Mouse (Mus musculus): ENCODE measurements around the gene Tmem91.

DNA sequence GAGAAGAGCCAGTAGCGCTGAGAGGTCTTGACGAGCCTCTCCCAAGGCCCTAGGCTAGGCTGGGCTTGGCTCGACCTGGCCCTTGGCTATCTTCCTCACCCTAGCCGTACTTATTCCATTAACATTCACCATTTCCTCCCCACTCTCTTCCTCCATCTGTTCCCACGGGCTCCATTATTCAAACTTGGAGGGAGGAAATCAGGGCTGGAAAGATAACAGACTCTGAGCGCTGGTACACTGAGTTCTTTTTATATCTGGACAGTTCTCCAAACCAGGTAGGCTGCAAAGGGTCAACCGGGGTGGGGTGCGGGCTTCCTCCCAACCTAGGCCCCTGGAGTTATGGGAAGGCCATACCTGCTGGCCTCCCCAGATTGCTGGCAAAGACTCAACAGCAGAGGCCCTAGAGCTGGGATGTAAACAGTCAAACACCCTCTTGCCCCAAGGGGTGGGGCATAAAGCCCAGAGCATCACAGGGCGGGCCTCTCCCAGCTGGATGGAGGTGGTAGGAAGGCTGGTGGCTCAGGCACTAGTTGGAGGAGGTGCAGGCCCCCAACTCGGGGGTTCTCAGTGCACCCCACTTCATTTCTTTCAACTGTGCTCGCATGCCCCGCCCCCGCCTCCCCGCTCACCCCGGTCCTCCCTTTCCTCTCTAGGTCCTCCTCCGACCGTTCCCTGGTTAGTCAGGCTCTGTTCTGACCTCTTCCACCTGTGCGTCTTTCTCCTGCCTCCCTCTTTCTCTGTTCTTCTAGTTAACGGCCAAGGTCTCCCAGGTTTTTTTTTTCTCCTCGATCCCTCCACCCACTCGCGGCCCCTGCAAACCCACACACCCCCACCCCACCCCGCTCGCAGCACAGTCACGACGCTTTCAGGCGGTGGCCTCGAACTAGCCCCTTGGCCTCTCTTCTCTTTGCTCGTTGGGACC, 48.2 kb downstream of the Tmem91 start, which contains the start of gene B3gnt8:
- TF ChIP-seq EP300 (IDR thresholded peaks at IDR 0.05; ENCODE audit: low read depth) (no peak), CTCF (IDR thresholded peaks at IDR 0.05; ENCODE audit: low read depth) (no peak)
